Mouse (Mus musculus) embryonic stem cell, embryonic (primary cell): ENCODE results near the gene 1700109H08Rik.
"Not testable (repeated sequence)": the region's sequence is repeated elsewhere in the genome, so short reads cannot be mapped to it uniquely, and the experiment has no call there.

Experiments
- CTCF ChIA-PET, 4 experiments: fragments of 300-600 bp in 2 of 4; fragments of 350-600 bp in 2 of 4; sonication (Branson Sonifier 250); formaldehyde crosslinking; loops; one replicate each; lab custom pipeline; 2022; ENCODE audit warnings: inconsistent platforms in 2 of 4; lab: Charles Lee
- POLR2A ChIA-PET, 4 experiments: fragments of 300-600 bp in 2 of 4; fragments of 350-600 bp in 2 of 4; sonication (Branson Sonifier 250); formaldehyde crosslinking; loops; one replicate each; lab custom pipeline; 2022; ENCODE audit warnings: antibody characterized with exemption in 4 of 4, inconsistent platforms in 1 of 4; lab: Charles Lee

1700109H08Rik gene

DNA sequence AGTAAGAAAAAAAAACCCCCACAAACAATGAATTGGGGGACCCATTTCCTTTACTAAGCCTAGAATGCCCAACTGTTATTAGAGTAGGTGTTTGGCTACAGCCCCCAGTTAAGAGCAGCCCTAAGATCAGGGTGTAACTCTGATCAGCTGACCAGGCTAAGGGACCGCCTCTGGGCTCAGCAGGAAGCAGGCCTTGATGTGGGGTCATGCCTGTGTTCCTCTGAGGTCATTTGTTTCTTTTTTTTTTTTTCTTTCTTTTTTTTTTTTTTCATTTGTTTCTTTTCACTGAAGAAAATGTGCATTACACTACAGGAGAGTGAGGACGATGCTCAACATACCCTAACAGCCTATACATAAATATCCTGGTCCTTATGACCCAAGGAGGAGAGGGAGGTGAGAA, 6.6 kb downstream of the 1700109H08Rik start:
- ChIA-PET CTCF (interaction anchor here in 1 of 4 experiments (0.7 kb wide), 1 partner anchor 18 kb away, joined by 3 read pairs; the partner anchor contains the start of genes Pex1 and Rbm48), POLR2A (interaction anchor here in 3 of 4 experiments (0.7 to 13.5 kb wide), 11 partner anchors 9 to 281 kb away, joined by 3 to 150 read pairs (median 4); partner anchors contain the start of genes Pex1 (in 3 of the 3), Rbm48 (in 3 of the 3) and Fam133b (in 1 of the 3))

DNA sequence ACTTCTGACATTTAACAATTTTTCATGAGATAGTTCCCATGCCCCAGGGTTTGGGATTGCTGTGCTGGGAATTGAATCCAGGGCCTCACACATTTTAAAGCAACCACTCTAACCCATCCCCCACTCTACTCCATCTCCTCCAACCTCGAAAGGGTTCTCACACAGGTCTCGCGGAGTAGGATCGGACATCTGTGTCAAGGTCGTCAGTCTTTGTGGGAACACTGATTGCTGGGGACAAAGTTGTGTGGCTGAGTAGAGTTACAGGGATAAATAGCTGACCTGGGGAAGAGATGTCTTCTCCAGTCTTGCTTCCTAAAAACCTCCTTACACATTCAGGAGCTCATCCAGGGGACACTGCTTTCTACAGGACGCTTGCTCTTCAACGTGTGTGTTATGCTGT, 7.7 kb downstream of the 1700109H08Rik start:
- ChIA-PET CTCF (no interaction called here), POLR2A (interaction anchor here (0.6 to 13.5 kb wide), 19 partner anchors 8 to 285 kb away, joined by 3 to 150 read pairs (median 5); partner anchors contain the start of genes Pex1 (in 3 of the 4), Rbm48 (in 3 of the 4) and Fam133b (in 2 of the 4))

- ChIA-PET POLR2A (interaction anchor here (0.6 to 8.5 kb wide), 57 partner anchors 8 to 458 kb away, joined by 3 to 150 read pairs (median 4); partner anchors contain the start of genes Ankib1 (in 2 of the 4), Fam133b (in 2 of the 4) and Krit1 (in 2 of the 4)), CTCF (interaction anchor here (0.6 to 1.9 kb wide), 14 partner anchors 9 to 600 kb away, joined by 3 to 8 read pairs (median 3); partner anchors contain the start of gene Fam133b (in 3 of the 4))
Measured at GRCm38 (mm10) chr5:3595693-3596398, 24.5 kb downstream of the 1700109H08Rik start, which contains the start of gene Pex1. Gene Pex1 (plus strand): TSS chr5:3596066.

DNA sequence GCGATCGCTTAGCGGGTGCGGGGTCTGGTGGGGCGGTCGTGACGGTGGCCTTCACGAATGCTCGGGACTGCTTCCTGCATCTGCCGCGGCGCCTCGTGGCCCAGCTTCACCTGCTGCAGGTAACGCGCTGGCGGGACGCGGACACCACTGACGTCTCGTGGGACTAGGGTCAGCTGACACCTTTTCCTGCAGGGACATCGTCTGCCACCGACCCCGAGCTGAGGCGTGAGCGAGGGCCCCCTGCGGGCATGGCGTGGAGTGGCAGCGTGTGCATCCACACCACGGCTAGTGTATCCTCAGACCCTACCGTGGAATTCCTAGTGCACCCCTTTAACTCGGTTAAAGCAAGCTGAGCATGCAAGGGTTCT, 25.0 kb downstream of the 1700109H08Rik start, which contains the start of gene Rbm48:
Gene Rbm48 (minus strand): TSS at position 187 of the 368 bp plus-strand sequence.
- POLR2A ChIA-PET, result interaction anchor here (0.8 to 8.5 kb wide), 53 partner anchors 8 to 373 kb away, joined by 3 to 150 read pairs (median 5); partner anchors contain the start of genes Ankib1 (in 2 of the 4), Fam133b (in 2 of the 4) and Krit1 (in 2 of the 4)
- CTCF ChIA-PET, result interaction anchor here (0.6 to 1.9 kb wide), 14 partner anchors 8 to 599 kb away, joined by 3 to 8 read pairs (median 3); partner anchors contain the start of gene Fam133b (in 3 of the 4)

DNA sequence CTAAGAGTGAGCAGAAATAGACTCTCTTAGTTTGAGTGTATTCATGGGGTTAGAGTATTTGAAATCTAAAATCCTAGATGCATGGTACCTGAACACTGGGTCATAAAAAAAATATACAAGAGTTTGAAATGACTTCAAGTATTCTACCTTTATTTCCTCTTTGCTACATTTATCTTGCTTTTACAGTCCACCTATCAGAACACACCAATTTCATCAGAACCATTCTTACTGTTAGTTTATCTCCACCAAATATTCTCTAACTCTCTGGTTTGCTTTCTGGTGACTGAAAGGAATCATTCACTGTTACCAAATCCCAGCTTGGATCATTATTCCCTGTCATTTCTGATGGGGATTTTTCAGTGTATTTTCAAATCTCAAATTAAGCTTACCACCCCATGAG, 25.8 kb downstream of the 1700109H08Rik start:
- POLR2A ChIA-PET, result interaction anchor here (0.7 to 8.5 kb wide), 27 partner anchors 8 to 374 kb away, joined by 3 to 150 read pairs (median 7); partner anchors contain the start of genes 1700109H08Rik (in 1 of the 4) and Fam133b (in 1 of the 4)
- CTCF ChIA-PET, result interaction anchor here in 3 of 4 experiments (1.1 to 1.9 kb wide), 4 partner anchors 28 to 254 kb away, joined by 3 to 4 read pairs (median 3); no protein-coding TSS in a partner anchor

GRCm38 (mm10) chr5:3598766-3599165, 27.4 kb downstream of the 1700109H08Rik start:
- POLR2A ChIA-PET, result interaction anchor here in 1 of 4 experiments (1.3 kb wide), 1 partner anchor 10 kb away, joined by 3 read pairs; no protein-coding TSS in a partner anchor
- CTCF ChIA-PET, result no interaction called here

- ChIA-PET CTCF (no interaction called here), POLR2A (interaction anchor here in 1 of 4 experiments (0.9 to 1.1 kb wide), 2 partner anchors 45 to 57 kb away, joined by 3 to 4 read pairs; partner anchors contain the start of gene Fam133b)
Measured at GRCm38 (mm10) chr5:3600298-3600697, 28.9 kb downstream of the 1700109H08Rik start.

GRCm38 (mm10) chr5:3600790-3601189, 29.4 kb downstream of the 1700109H08Rik start:
- POLR2A ChIA-PET, result interaction anchor here in 1 of 4 experiments (0.9 to 1.1 kb wide), 2 partner anchors 45 to 57 kb away, joined by 3 to 4 read pairs; partner anchors contain the start of gene Fam133b
- CTCF ChIA-PET, result no interaction called here

DNA sequence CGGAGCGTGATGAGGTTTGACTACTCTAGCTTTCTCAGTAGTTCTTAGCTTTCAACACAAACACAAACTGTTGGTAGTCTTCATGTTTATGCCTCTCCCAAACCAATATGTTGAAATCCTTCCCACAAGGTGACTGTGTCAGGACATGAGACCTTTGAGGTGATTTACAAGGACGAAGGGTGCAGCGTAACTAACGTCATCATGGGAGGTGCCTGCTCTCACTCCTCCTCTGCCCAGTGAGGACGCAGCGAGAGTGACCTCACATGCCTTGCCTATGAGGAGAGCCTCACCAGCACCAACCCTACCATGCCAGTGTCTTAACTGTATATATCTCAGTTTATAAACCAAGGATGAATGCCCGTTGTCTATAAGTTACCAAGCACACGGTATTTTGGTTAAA, 35.7 kb downstream of the 1700109H08Rik start:
- ChIA-PET CTCF (interaction anchor here in 1 of 4 experiments (0.7 kb wide), 1 partner anchor 459 kb away, joined by 3 read pairs; no protein-coding TSS in a partner anchor), POLR2A (interaction anchor here in 2 of 4 experiments (2.1 to 3.1 kb wide), 2 partner anchors 11 kb away, joined by 7 to 20 read pairs; partner anchors contain the start of genes Pex1 (in 2 of the 2) and Rbm48 (in 2 of the 2))

DNA sequence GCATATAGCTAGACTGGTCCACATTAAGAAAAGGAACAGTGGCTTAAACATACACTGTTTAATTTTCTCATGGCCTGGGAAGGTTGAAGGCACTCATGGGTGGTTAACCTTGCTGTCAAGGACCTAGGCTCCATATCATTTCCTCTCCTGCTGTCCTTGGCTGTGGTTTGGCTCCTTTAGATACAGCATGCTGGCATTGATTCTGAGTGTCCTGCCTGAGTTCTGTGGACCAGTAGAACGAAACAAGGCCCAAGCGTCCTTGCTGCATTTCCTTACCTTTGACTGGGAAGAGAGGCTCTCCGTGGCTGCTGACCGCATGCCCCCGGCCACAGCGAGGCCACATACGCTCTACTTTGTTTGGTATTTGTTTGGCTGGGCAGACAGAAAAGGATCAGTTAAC, 37.9 kb downstream of the 1700109H08Rik start:
- CTCF ChIA-PET, result no interaction called here
- POLR2A ChIA-PET, result interaction anchor here in 2 of 4 experiments (1.0 to 1.9 kb wide), 4 partner anchors 11 to 23 kb away, joined by 3 to 6 read pairs (median 4); partner anchors contain the start of genes Rbm48 (in 2 of the 2) and Pex1 (in 1 of the 2)

DNA sequence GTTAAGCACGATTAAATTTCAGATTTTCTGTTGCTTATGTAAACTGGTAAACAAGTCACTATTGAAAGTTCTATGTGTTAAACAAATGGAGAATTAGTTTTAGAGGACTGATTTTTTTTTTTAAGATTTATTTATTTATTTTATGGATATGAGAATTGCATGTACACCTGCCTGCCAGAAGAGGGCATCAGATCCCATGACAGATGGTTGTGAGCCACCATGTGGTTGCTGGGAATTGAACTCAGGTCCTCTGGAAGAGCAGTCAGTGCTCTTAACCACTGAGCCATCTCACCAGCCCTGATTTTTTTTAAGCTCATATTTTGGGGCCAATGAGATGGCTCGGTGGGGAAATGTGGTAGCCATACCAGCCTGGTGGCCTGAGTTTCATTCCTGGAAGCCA, 40.5 kb downstream of the 1700109H08Rik start:
- POLR2A ChIA-PET, result interaction anchor here in 2 of 4 experiments (1.6 to 1.7 kb wide), 3 partner anchors 15 to 34 kb away, joined by 4 to 16 read pairs (median 12); partner anchors contain the start of genes Pex1 (in 2 of the 2) and Rbm48 (in 2 of the 2)
- CTCF ChIA-PET, result not testable (repeated sequence)

DNA sequence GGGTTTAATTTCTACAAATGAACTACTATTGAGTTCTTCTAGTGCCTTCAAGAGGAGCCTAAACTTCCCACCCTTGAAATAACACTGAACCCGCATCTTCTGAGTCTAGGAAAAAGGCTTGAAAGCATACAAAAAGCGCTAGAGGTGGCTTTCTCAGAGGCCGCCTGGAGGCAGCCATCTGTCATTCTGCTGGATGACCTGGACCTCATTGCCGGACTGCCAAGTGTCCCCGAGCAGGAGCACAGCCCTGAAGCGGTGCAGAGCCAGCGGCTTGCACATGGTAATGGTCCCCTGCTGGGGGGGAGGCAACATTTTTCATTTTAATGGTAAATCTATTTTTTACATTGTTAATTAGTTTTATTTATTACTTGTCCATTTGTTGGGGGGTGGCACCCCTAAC, 49.1 kb downstream of the 1700109H08Rik start:
- ChIA-PET POLR2A (interaction anchor here in 2 of 4 experiments (0.9 to 2.3 kb wide), 5 partner anchors 11 to 25 kb away, joined by 3 to 11 read pairs (median 4); partner anchors contain the start of genes Pex1 (in 2 of the 2) and Rbm48 (in 2 of the 2)), CTCF (no interaction called here)

DNA sequence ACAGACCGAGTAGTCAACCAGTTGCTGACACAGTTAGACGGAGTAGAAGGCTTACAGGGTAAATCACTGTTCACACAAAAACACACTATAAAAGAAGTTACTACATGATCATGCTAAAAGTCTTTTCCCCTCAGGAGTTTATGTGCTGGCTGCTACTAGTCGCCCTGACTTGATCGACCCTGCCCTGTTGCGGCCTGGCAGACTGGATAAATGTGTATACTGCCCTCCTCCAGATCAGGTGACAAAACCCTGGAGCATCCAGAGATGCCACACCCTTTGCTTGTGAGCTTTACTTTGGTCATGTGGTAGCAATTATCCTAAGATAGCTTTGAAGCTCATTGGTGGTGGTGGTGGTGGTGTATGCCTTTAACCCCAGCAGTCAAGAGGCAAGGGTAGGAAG, 58.7 kb downstream of the 1700109H08Rik start:
- ChIA-PET CTCF (no interaction called here), POLR2A (interaction anchor here in 2 of 4 experiments (0.9 to 1.0 kb wide), 4 partner anchors 10 to 58 kb away, joined by 3 to 6 read pairs (median 4); no protein-coding TSS in a partner anchor)

DNA sequence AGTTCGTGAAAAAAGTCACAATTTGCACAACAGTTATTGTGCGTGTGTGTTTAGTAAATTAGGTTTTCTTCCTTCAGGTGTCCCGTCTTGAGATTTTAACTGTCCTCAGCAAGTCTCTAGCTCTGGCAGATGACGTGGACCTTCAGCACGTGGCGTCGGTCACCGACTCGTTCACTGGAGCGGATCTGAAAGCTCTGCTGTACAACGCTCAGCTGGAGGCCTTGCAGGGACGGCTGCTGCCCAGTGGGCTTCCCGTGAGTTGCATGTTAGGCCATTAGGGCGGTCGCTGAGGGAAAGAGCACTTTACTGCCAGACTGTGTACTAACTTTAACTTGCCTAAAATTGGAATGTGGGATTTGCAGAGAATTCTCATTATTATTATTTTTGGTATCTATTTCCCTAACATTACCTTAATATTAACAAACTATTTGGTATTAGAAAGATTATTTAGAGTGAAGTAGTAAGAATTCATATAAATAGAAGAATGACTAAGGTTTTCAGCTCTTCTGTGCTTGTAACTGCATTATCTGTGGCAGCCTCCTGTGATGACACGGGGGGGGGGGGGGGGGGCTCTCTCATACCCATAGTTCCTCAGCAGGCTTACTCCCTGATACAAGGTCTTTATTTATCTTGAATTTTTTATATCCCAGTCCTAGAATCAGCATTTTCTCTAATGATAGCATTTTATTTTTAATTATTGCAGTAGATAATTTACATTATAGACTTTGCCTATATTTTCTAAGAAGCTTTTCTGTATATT, 60.3 kb downstream of the 1700109H08Rik start:
- CTCF ChIA-PET, result no interaction called here
- POLR2A ChIA-PET, result interaction anchor here in 3 of 4 experiments (1.0 to 2.0 kb wide), 8 partner anchors 11 to 36 kb away, joined by 3 to 7 read pairs (median 4); partner anchors contain the start of genes Pex1 (in 2 of the 3) and Rbm48 (in 2 of the 3)

- ChIA-PET CTCF (interaction anchor here in 1 of 4 experiments (1.4 kb wide), 1 partner anchor 16 kb away, joined by 4 read pairs; no protein-coding TSS in a partner anchor), POLR2A (interaction anchor here in 2 of 4 experiments (0.8 to 2.0 kb wide), 7 partner anchors 13 to 36 kb away, joined by 3 to 6 read pairs (median 3); partner anchors contain the start of genes Pex1 (in 2 of the 2) and Rbm48 (in 2 of the 2))
Measured at GRCm38 (mm10) chr5:3632285-3632684, 60.9 kb downstream of the 1700109H08Rik start.

DNA sequence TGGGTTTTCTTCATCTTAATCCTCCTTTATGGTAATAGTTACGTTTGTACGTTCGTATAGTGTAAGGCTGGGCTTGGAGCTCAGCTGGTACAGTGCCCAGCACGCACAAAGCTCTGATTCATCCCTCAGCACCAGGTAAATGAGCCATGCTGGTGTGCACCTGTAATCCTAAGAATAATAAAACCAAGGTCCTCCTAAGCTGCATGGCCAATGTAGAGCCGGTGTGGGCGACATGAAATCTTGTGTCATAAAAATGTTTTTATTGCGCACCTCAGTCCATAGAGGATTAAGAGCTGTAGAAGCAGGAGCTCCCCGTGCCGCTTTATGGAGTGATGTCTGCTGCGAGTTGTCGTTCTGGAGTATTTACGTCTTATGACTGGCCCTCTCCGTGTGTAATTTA, 61.9 kb downstream of the 1700109H08Rik start:
- ChIA-PET POLR2A (interaction anchor here in 3 of 4 experiments (0.5 to 1.8 kb wide), 7 partner anchors 12 to 40 kb away, joined by 3 to 6 read pairs (median 3); partner anchors contain the start of gene Rbm48 (in 1 of the 3)), CTCF (interaction anchor here in 3 of 4 experiments (0.6 to 1.4 kb wide), 12 partner anchors 10 to 121 kb away, joined by 3 to 5 read pairs (median 4); partner anchors contain the start of gene 1700109H08Rik (in 1 of the 3))
